Mouse (Mus musculus) Patski (cell line): ENCODE data around the gene Fam120b. TPM values are rescaled to one million over a fixed set of nuclear protein-coding genes. Genes with fewer than 3 reads are reported as not detected.
A peak's percentile ranks its signal among the peaks of the same experiment; 100 is the strongest.

Experiments used
- ATAC-seq: fragments of 100-300 bp; one replicate; pipeline ENCODE4 v1.8.0; 2021
- CTCF ChIA-PET: fragments of 350-600 bp; sonication (Branson Sonifier 250); formaldehyde crosslinking; loops from one replicate; lab custom pipeline; 2022; ENCODE audit warnings: inconsistent platforms; lab: Charles Lee
- POLR2A ChIA-PET: fragments of 350-600 bp; sonication (Branson Sonifier 250); formaldehyde crosslinking; loops from one replicate; lab custom pipeline; 2022; ENCODE audit warnings: antibody characterized with exemption, inconsistent platforms; lab: Charles Lee
- DNase-seq: peaks from one replicate; pipeline ENCODE4 v3.0.0-alpha.2; 2011; ENCODE audit warnings: low read depth, low spot score
- H3K27me3 ChIP-seq: fragments of 371-371 bp; one replicate; pipeline ENCODE4 v1.5.1; 2021
- CTCF ChIP-seq: fragments of 100-300 bp; IDR thresholded peaks from one replicate; pipeline ENCODE4 v1.5.1; 2021
- in situ Hi-C: fragments of 300-500 bp; cut with MboI; formaldehyde crosslinking; loops from 3 replicates; pipeline ENCODE4 v1.11.1; 2018; ENCODE audit warnings: low pct_unique_long_range_greater_than_20kb, mixed read lengths
- polyA plus RNA-seq: library from polyadenylated mRNA; unstranded; gene quantifications from one replicate; pipeline ENCODE4 v1.2.3, GENCODE M21; 2021

Gene Fam120b
- 31.4 TPM for polyA plus RNA-seq

DNA sequence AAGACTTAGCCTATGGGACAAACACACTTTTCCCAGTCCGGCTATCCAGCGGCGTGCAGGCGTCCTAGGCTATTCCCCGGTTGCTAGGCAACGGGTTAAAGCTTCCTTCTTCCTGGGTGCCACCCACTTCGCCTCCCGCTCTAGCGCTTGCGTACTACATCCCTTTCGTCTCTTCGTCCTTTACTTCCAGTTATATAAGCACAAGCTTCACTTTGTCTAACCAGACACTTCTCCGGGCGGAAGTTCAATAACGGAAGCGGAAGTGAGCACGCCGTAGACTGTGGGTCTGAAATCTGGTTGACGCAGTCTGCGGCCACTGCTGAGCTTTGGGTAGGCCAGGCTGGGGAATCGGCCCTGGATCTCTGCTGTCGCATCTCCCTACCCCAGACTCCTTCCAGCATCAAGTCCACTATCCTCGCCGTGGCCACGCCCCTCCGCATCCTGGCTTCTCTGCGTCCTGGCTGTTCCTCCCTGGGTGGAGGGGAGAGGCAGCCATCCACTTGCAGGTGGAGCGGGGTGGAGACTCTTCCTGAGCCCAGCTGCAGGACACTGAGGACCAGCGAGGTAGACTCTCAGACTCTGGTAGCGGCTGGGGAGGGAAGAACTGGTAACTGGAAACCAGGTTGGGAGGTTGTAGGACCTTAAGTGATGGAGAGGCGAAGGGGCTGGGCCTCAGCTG, at the start of gene Fam120b:
TSS of gene Fam120b (plus strand) at position 206 of the 679 bp plus-strand sequence.
- H3K27me3 ChIP-seq, result peaks cover 13% of the 10 kb centered on the region
- no peak for TF ChIP-seq CTCF
- POLR2A ChIA-PET, result interaction anchor here (2.0 kb wide), 2 partner anchors 11 to 13 kb away, joined by 5 read pairs; no protein-coding TSS in a partner anchor
- in situ Hi-C loops, result loop anchor here (25.0 kb wide), 1 partner anchor 334 kb away; no protein-coding TSS in a partner anchor
- ATAC-seq, result peak; percentile 96
- peak; percentile 91 for DNase-seq
- CTCF ChIA-PET, result interaction anchor here (0.8 to 2.0 kb wide), 5 partner anchors 12 to 330 kb away, joined by 3 to 8 read pairs (median 4); no protein-coding TSS in a partner anchor

GRCm38 (mm10) chr17:15350152-15350551, 45.9 kb upstream of the Fam120b start:
- DNase-seq, result no peak
- in situ Hi-C loops, result no loop called here
- ChIA-PET CTCF (interaction anchor here (1.5 kb wide), 2 partner anchors 16 kb away, joined by 3 to 5 read pairs; no protein-coding TSS in a partner anchor), POLR2A (no interaction called here)
- TF ChIP-seq CTCF, result no peak
- no peak for ATAC-seq
- H3K27me3 ChIP-seq, result no peaks in the 10 kb centered on the region

- in situ Hi-C loops, result no loop called here
- TF ChIP-seq CTCF, result no peak
- POLR2A ChIA-PET, result no interaction called here
- no peaks in the 10 kb centered on the region for H3K27me3 ChIP-seq
- CTCF ChIA-PET, result interaction anchor here (1.2 kb wide), 2 partner anchors 13 to 288 kb away, joined by 3 to 7 read pairs; no protein-coding TSS in a partner anchor
- no peak for DNase-seq
- peak; percentile 87 for ATAC-seq
These were observed 43.0 kb upstream of the Fam120b start for GRCm38 (mm10) chr17:15352869-15353610.

- ChIA-PET POLR2A (no interaction called here), CTCF (interaction anchor here (1.0 kb wide), 2 partner anchors 24 to 114 kb away, joined by 3 read pairs; no protein-coding TSS in a partner anchor)
- no peaks in the 10 kb centered on the region for H3K27me3 ChIP-seq
- in situ Hi-C loops, result no loop called here
- ATAC-seq, result no peak
- no peak for TF ChIP-seq CTCF
- DNase-seq, result no peak
These were observed 42.0 kb upstream of the Fam120b start for GRCm38 (mm10) chr17:15354006-15354405.

GRCm38 (mm10) chr17:15355072-15355471, 40.9 kb upstream of the Fam120b start:
- no peaks in the 10 kb centered on the region for H3K27me3 ChIP-seq
- POLR2A ChIA-PET, result no interaction called here
- in situ Hi-C loops, result no loop called here
- CTCF ChIA-PET, result no interaction called here
- DNase-seq (no peak), ATAC-seq (no peak)
- TF ChIP-seq CTCF, result no peak

GRCm38 (mm10) chr17:15356526-15356925, 39.5 kb upstream of the Fam120b start:
- in situ Hi-C loops, result no loop called here
- H3K27me3 ChIP-seq, result no peaks in the 10 kb centered on the region
- no peak for ATAC-seq
- ChIA-PET CTCF (interaction anchor here (0.9 to 1.3 kb wide), 3 partner anchors 10 to 21 kb away, joined by 3 read pairs; no protein-coding TSS in a partner anchor), POLR2A (interaction anchor here (1.3 kb wide), 1 partner anchor 32 kb away, joined by 3 read pairs; no protein-coding TSS in a partner anchor)
- TF ChIP-seq CTCF, result no peak
- DNase-seq, result no peak

DNA sequence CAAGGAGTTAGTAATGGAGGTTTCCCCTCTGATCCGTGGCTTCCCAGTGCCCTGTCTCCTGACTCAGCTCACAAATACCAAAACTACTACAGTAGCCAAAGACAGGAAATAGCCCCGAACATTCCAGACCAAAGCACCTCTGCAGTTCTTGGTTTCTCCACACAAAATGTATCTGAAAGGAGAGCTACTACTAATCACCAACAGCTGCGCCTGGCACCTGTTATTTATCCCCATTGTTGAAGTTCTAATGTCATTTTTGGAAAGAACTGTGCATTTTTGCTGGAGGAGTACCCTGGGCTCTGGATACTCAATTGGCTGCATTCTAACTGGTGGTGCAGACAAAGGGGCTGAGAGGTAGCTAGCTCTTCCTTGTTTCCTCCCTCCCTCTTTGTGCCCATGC, 38.9 kb upstream of the Fam120b start:
- in situ Hi-C loops, result no loop called here
- ATAC-seq (peak; percentile 44), DNase-seq (no peak)
- no peaks in the 10 kb centered on the region for H3K27me3 ChIP-seq
- no peak for TF ChIP-seq CTCF
- ChIA-PET POLR2A (interaction anchor here (1.3 kb wide), 1 partner anchor 32 kb away, joined by 3 read pairs; no protein-coding TSS in a partner anchor), CTCF (interaction anchor here (0.6 to 1.3 kb wide), 3 partner anchors 9 to 269 kb away, joined by 3 read pairs; no protein-coding TSS in a partner anchor)

- DNase-seq (no peak), ATAC-seq (no peak)
- ChIA-PET CTCF (no interaction called here), POLR2A (interaction anchor here (1.0 kb wide), 1 partner anchor 9 kb away, joined by 3 read pairs; no protein-coding TSS in a partner anchor)
- TF ChIP-seq CTCF, result no peak
- no peaks in the 10 kb centered on the region for H3K27me3 ChIP-seq
- in situ Hi-C loops, result no loop called here
These were observed 32.3 kb upstream of the Fam120b start for GRCm38 (mm10) chr17:15363656-15364055.

DNA sequence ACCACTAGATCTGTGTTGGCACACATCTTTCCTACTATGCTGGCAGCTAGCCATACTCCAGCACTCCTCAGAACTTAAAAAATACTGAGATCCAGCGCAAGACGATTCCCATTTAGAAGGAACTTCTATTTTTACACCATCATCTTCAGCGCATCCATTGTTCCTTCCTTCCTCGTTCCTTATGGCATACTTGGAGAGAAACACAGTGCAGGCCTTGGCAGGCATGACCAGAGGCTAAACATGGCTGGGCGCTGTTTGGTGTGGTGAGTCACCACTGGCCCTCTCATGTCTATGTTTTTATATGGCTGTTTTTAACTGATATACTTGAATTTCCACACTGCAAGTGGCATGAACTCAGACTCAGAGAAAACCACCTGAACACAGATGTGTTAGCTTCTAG, 30.4 kb upstream of the Fam120b start:
- no peak for TF ChIP-seq CTCF
- ATAC-seq (peak; percentile 37), DNase-seq (no peak)
- POLR2A ChIA-PET, result no interaction called here
- CTCF ChIA-PET, result interaction anchor here (1.1 to 2.7 kb wide), 3 partner anchors 9 to 16 kb away, joined by 3 to 7 read pairs (median 3); no protein-coding TSS in a partner anchor
- in situ Hi-C loops, result no loop called here
- no peaks in the 10 kb centered on the region for H3K27me3 ChIP-seq

DNA sequence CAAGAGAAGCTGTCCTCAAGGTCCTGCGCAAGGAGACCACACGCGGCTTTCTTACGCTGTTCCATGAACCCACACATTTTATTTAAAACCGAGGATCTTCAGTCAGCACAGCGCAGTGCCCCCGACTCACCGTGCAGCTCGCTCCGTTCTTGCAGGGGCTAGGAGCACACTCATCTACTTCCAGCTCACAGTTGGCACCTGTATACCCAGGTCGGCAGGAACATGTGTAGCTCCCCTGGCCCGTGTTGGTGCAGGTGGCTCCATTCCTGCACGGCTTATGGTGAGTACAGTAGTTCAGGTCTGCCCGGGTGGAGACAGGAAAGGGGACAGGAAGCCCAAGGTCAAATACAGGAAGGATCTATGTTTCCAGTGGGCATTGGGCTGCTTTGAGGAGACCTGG, 25.6 kb upstream of the Fam120b start:
- CTCF ChIA-PET, result interaction anchor here (1.1 kb wide), 1 partner anchor 305 kb away, joined by 3 read pairs; no protein-coding TSS in a partner anchor

More for the DNA sequence above, 25.6 kb upstream of the Fam120b start:
- no peak for ATAC-seq
- no peak for TF ChIP-seq CTCF
- no peaks in the 10 kb centered on the region for H3K27me3 ChIP-seq
- in situ Hi-C loops, result no loop called here
- no peak for DNase-seq
- POLR2A ChIA-PET, result interaction anchor here (1.1 kb wide), 1 partner anchor 68 kb away, joined by 4 read pairs; no protein-coding TSS in a partner anchor
